Mouse (Mus musculus) lung, postnatal 36 days (tissue): ENCODE measurements at regions not wholly inside any gene's neighbourhood (a gene's known extent, or its start where the extent isn't known, plus 50 kb on each side); places are given as distances from the start of the nearest gene placed in this dataset.
"Not testable (repeated sequence)": the region's sequence is repeated elsewhere in the genome, so short reads cannot be mapped to it uniquely, and the experiment has no call there.

Experiments
- DNase-seq: peaks from one replicate; pipeline ENCODE4 v3.0.0; 2022; ENCODE audit warnings: mixed read lengths

DNA sequence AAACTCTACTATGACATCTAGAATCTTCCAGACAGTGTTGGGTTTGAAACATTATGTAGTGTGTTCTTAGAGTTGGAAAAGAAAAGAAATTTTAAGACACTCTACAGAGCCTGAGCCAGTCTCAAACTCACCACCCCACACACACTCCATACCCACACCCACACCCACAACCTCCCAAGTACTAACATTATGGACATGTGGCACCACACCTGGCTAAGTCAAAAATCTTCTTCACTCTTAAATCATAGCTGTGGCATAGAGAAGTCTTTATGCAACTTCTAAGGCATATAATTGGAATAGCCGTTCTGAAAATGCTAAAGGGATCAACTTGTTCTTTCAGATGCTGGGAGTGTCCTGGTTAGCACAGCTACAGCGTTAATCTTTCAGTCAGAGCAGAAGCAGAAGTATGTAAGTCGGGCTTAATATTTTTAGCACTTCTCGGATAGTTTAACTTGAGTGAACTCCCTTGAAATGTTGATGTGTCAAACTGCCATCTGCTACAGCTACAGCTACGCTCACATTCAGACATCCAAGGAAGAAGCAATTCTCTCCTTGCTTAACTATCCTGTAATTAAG lies 68.6 kb upstream of the Creb1 start:
- no peak for DNase-seq

DNA sequence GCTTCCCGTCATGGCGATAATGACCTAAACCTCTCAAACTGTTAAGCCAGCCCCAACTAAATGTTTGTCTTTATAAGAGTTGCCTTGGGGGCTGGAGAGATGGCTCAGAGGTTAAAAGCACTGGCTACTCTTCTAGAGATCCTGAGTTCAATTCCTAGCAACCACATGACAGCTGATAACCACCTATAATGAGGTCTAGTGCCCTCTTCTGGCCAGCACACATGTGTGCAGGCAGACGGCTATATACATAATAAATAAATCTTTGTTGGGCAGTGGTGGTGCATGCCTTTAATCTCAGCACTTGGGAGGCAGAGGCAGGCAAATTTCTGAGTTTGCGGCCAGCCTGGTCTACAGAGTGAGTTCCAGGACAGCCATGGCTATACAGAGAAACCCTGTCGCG lies 70.8 kb upstream of the Creb1 start:
- DNase-seq = not testable (repeated sequence)

- DNase-seq = no peak
Observed at GRCm38 (mm10) chr1:64457872-64458271, 74.6 kb upstream of the Creb1 start.

DNA sequence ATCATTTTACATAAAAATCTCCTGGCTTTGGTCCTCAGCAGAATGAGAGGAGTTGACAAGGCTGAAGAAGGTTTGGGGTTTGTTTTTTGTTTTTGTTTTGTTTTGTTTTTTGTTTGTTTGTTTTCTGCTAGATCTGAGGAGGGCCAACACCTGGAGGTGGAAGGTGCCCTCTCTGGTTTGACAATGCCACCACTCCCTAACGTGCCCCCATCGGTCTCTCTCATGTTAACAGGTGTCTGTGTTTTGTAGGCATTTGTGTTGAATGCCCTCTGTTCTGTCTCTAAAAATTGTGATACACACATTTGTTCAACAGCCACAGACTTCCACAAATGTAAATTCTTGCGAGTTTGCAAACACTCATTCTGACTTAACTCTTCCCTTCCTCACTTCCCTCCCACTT lies 83.3 kb upstream of the Creb1 start:
- DNase-seq = no peak

DNA sequence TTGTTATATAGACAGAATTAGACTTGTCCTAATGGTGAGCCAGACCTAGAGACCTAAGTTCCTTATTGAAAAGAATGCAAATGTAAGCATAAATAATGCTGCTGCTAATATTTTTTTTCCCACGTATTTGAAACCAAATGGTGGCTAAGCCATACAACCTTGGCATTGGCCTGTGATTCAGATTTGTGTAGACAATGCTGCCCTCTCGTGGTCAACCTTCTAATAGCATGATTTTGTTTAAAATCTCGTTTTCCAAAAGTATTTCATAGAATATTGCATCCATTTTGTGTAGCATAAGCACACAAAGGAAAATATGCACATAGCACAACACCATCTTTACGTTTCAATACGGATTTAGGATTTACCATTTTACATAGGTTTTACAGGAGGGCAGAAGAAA lies 84.4 kb upstream of the Creb1 start:
- DNase-seq = peak; percentile 85

- DNase-seq = no peak
Observed at GRCm38 (mm10) chr1:64446492-64446891, 86.0 kb upstream of the Creb1 start.

DNA sequence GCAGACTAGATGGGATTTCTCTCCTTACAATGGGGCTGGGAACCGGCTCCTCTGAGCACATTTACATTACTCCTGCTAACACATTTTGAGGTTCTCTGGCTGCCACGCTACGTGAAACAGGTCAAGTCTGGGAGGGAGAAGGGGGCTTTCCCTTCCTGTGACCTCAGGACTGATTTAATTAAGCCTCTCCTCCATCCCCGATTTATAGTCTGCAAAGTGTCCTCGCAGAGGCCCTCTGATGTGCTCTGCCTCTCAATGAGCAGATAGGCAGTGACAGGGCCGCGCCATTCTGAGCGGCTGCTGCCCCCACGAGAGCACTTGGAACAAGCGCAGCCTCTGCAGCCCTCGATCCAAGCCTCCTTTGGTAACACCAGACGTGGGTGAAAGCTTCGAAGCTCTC lies 86.5 kb upstream of the Creb1 start:
- DNase-seq = peak; percentile 82

GRCm38 (mm10) chr1:64443436-64443835 lies 89.0 kb upstream of the Creb1 start:
- DNase-seq = no peak

- peak; percentile 29 for DNase-seq
Observed at GRCm38 (mm10) chr1:64442179-64442874, 90.1 kb upstream of the Creb1 start.

DNA sequence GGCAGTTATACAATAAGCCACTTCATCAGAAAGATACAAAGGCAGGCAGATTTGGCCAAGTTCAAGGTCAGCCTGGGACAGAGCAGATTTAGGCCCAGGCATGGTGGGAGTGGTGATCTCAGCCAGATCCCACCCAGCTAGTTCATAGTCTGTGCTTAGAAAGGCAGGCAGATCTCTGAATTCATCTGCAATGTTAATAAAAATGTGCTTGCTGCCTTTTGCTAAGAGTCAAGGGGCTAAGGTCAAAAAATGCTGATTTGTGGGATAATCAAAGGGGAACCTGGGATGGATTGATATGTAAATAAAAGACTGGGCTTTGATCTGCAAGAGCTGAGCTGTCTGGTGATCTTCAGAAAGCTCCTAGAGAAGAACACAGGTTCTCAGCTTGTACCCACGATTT lies 109.2 kb upstream of the Creb1 start:
- DNase-seq = no peak

DNA sequence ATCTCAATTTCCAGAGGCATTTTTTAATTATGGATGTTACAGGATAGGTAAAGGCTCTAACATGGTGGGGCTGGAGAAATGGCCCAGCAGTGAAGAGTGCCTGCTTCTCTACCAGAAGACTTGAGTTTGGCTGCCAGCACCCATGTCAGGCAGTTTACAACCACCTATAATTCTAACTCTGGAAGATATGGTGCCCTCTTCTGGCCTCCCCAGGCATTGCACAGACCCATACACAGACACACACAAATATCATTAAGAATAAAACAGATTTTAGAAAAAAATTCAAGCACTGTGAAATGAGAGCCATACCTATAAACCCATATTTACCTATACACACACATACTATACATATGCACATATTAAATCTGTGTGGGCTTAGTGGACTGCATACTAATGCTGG lies 113.9 kb upstream of the Creb1 start:
- no peak for DNase-seq

DNA sequence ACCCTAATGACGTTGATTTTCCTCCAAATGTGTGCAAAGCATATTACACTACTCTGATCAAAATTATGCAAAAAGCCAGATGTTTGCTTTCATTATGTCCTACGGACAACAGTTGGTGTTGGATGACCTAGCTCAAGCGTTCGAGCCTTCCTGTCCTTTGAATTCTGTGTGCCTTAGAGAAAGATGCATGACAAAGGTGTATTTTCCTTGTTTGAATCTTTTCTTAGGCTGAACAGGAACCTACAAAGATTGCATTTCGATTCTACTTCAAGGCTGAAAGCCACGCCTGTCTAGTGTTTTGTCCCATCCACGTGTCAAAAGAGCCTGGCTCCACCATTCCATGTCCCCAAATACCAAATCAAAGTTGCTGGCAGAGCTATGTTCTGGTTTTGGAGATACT lies 116.5 kb upstream of the Creb1 start:
- DNase-seq = no peak

DNA sequence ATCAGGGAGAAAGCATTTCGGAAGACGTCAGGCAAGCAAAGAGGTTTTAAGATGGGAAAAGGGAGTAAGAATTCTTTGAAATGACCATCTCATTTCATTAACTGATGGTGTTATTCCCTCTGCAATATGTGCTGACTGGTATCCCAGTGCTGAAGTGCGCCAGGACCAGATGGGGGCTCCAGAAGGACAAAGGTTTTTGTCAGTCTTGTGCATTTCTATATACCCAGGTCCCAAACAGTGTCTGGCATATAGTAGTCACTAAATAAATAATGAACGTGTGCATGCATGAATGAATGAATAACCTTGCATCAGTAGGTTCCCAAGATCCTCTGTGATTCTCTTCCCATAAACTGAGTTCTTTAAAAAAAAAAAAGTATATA lies 119.3 kb upstream of the Creb1 start:
- DNase-seq = no peak

GRCm38 (mm10) chr1:64412481-64413180 lies 119.8 kb upstream of the Creb1 start:
- no peak for DNase-seq

- no peak for DNase-seq
Observed at GRCm38 (mm10) chr1:64411851-64412480, 120.5 kb upstream of the Creb1 start.

DNA sequence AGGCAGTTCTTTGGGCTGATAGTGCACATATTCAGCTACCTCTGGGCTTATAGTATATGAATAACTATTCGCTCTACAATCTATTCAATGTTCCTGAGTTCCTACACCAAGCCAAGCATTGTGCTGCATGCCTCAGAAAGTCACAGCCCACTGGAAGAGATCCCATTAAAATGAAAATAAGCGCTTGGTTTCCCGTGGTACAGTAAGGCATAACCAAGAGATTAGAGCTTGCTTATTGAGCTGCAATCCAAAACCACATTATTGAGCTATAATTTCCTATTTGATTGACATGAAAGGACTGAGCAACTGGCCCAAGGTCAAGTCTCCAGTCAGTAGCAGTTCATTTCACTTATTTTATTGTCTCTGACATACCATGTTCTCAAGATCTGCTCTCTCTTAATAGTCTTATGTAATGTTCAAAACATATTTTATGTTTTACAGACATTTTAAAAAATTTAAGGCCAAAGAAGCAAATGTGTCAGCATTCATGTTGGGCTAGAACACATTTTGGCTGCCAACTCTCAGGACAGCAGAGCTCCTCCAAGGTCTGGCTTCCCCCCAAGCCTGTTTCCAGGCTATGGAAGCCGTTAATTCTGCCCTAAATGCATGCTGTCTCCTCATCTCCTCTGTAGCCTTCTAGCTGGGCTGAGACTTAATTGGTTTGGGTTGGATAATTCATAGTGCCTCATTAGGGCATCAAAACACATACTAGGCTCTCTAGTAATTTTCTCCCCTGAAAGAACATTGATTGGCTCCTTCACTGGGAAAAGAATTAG lies 123.5 kb upstream of the Creb1 start:
- no peak for DNase-seq

GRCm38 (mm10) chr1:64391525-64391924 lies 140.9 kb upstream of the Creb1 start:
- DNase-seq = no peak

DNA sequence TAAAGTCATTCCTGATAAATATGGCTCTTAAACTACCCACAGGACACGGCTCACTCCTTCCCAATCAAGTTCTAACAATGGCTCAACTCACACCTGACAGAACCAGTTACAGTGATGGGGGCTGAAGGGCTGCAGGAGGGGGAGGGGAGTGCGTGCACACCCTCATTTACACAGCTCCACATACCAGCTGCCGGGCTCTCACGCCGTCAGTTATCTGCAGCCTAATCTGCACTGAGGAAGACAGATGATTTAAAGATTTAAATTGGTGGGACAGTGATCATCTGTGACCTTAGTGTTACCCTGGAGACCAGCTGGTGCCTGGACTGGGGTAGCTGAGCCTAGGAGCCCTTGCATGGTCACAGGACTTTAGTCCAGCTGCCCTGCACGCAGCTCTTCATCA lies 151.2 kb upstream of the Creb1 start:
- DNase-seq = no peak

DNA sequence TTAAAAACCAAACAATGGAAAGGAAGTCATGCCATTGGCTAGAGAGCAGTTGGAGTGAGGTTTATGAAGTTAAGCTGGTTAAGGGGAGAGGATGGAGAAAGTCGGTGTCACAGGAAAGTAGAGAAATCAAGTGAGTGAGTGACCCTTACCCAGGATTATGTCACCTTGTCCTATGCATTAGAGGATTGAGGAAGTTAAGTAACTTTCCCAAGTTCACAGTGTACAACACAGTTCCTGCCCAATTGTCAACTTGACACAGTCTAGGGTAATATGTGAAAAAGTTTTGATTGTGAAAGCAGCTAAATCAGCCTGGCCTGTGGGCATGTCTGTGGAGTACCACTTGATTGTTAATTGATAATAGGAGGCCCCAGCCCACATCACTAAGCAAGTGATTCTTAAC lies 156.0 kb upstream of the Creb1 start:
- DNase-seq = peak; percentile 7

GRCm38 (mm10) chr1:64374286-64375071 lies 158.0 kb upstream of the Creb1 start:
- peak; percentile 63 for DNase-seq

DNA sequence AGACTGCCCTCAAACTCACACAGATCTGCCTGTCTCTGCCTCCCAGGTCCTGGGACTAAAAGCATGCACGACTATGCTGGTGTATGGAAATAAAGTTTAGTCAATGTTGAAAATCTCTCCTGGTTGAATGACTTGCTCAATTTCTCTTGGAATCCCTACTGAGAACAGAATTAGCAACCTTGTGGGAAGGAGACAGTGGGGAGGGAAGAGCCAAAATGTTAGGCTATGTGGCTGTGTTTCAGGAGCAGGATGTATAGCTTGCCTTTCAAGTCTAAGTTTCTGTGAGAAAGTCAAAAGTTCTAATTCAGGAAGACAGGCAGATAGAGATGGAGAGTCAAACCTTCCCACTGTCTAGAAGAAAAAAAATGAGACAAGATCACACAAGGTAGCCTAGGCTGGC lies 168.3 kb upstream of the Creb1 start:
- no peak for DNase-seq

DNA sequence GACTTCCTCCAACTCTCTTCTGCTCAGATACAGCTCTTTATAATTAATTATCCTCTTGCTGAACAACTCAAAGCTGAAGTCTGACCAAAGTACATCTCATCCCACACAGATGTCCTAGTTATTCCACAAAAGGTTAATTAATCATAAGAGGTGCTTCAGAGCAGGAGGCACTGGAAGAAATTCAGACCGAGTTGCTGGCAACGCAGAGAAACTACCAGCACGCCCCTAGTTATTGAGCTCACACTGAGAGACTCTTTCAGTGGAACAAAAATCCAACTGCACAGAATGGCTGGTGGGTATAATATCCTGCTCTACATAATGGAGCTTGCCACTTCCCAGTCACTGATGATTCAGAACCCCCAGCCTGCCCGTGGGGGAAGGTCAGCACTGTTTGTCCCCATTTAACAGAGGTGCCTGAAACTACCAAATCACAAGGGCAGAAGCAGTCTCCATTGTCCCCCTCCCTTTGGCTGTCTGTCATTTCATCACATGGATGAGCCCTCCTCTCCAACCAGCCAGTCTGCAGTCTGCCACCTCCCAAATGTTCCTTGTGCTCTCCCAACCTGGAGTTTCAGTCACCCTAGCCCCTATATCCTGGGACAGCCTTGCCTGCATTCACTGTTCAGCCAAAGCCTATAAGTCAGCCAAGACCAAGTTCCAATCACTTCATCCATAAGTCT lies 170.3 kb upstream of the Creb1 start:
- no peak for DNase-seq
